Mouse (Mus musculus) neural tube, embryonic 15.5 days (tissue): ENCODE measurements around the gene Sspo. TPM values are rescaled to one million over a fixed set of nuclear protein-coding genes. Genes with fewer than 3 reads are reported as not detected.

Source experiments
- ATAC-seq: fragments of 200-750 bp; cut with Nextera tagmentation; 2 replicates; pipeline ENCODE4 v1.8.0; 2017; ENCODE audit warnings: mild to moderate bottlenecking, moderate TSS enrichment, moderate library complexity; ENCODE audit not compliant: low FRiP score
- H3K27ac ChIP-seq: fragments of 300-500 bp; sonication (generic); replicated peaks from 2 replicates; pipeline ENCODE4 v1.5.1; 2015; ENCODE audit warnings: mild to moderate bottlenecking, inconsistent platforms
- H3K27me3 ChIP-seq: fragments of 300-500 bp; sonication (generic); replicated peaks from 2 replicates; pipeline ENCODE4 v1.6.1; 2015; ENCODE audit warnings: inconsistent platforms
- H3K36me3 ChIP-seq: fragments of 300-500 bp; sonication (generic); 2 replicates; pipeline ENCODE4 v1.6.1; 2015; ENCODE audit warnings: inconsistent platforms
- H3K4me1 ChIP-seq: fragments of 300-500 bp; sonication (generic); 2 replicates; pipeline ENCODE4 v1.6.1; 2015; ENCODE audit warnings: inconsistent platforms
- H3K4me2 ChIP-seq: fragments of 300-500 bp; sonication (generic); 2 replicates; pipeline ENCODE4 v1.6.1; 2015; ENCODE audit warnings: inconsistent platforms, mild to moderate bottlenecking, moderate library complexity
- H3K4me3 ChIP-seq: fragments of 300-500 bp; sonication (generic); replicated peaks from 2 replicates; pipeline ENCODE4 v1.5.1; 2015; ENCODE audit warnings: mild to moderate bottlenecking, inconsistent platforms
- H3K9ac ChIP-seq: fragments of 300-500 bp; sonication (generic); replicated peaks from 2 replicates; pipeline ENCODE4 v1.6.1; 2015; ENCODE audit warnings: mild to moderate bottlenecking, inconsistent platforms
- H3K9me3 ChIP-seq: fragments of 300-500 bp; sonication (generic); replicated peaks from 2 replicates; pipeline ENCODE4 v1.6.1; 2016; ENCODE audit warnings: inconsistent platforms
- WGBS: fragments of 180-500 bp; shearing (Covaris S2); methylation state at CpG from one replicate; pipeline ENCODE4 v1.1.7; 2015; ENCODE audit warnings: mixed read lengths; 5-methylcytosine and 5-hydroxymethylcytosine counted together
- microRNA-seq: library from miRNA; unstranded; fragments of <30 nt; microRNA quantifications from one replicate; pipeline ENCODE4, GENCODE M21; 2017
- polyA plus RNA-seq: library from polyadenylated mRNA; unstranded; fragments of >200 nt; fragmentation: Nextera tagmentation; extraction: Ambion mirVana; gene quantifications from 2 replicates; pipeline ENCODE4 v1.2.1, GENCODE M21; 2015

The Sspo gene
- polyA plus RNA-seq, 1 experiment from 2014 or later = 0.54 TPM

GRCm38 (mm10) chr6:48548314-48548713 lies 100.3 kb downstream of the Sspo start:
- no peaks in the 10 kb centered on the region for H3K9me3 ChIP-seq
- H3K4me3 ChIP-seq = no peak overlapping the region
- H3K27me3 ChIP-seq = no peaks in the 10 kb centered on the region
- WGBS = 90% methylated on average over 6 of the region's 6 CpGs
- ATAC-seq = no peak
- no peaks in the 10 kb centered on the region for H3K4me1 ChIP-seq
- no peaks in the 10 kb centered on the region for H3K36me3 ChIP-seq
- H3K9ac ChIP-seq = no peak overlapping the region
- no peak overlapping the region for H3K4me2 ChIP-seq
- H3K27ac ChIP-seq = no peak overlapping the region

Small RNA genes within 50 kb of the gene (microRNA-seq; reads per million reads assigned to microRNA genes)
- not detected for gene Gm24325

Other genes with a start within 250 kb of the Sspo start
- 23.5 and 25.0 TPM in 2 replicates for gene Krba1, start 52.6 kb upstream of the Sspo start, polyA plus RNA-seq
- gene Zfp467, start 2.4 kb upstream of the Sspo start, polyA plus RNA-seq = 27.6 and 33.6 TPM in 2 replicates
- 295 and 349 TPM in 2 replicates for gene Atp6v0e2, start 89.4 kb downstream of the Sspo start, polyA plus RNA-seq
- gene Lrrc61, start 106.6 kb downstream of the Sspo start, polyA plus RNA-seq = 21.6 and 24.0 TPM in 2 replicates
- gene Rarres2, start 124.6 kb downstream of the Sspo start, polyA plus RNA-seq = 11.5 and 16.7 TPM in 2 replicates
- gene Gm45021, start 141.4 kb downstream of the Sspo start, polyA plus RNA-seq = not detected in 2 replicates
- gene Repin1, start 145.7 kb downstream of the Sspo start, polyA plus RNA-seq = 41.0 and 43.7 TPM in 2 replicates
- gene Gm44965, start 145.7 kb downstream of the Sspo start, polyA plus RNA-seq = not detected in 2 replicates
- gene Zfp775, start 153.8 kb downstream of the Sspo start, polyA plus RNA-seq = 12.8 and 13.0 TPM in 2 replicates
- gene AI854703, start 178.5 kb downstream of the Sspo start, polyA plus RNA-seq = 30.5 and 31.4 TPM in 2 replicates
- gene Gimap8, start 199.0 kb downstream of the Sspo start, polyA plus RNA-seq = 0.73 and 1.4 TPM in 2 replicates
- gene Gimap9, start 227.9 kb downstream of the Sspo start, polyA plus RNA-seq = 1.9 and 11.8 TPM in 2 replicates
- gene Gimap4, start 236.3 kb downstream of the Sspo start, polyA plus RNA-seq = 1.4 and 4.9 TPM in 2 replicates